Mouse (Mus musculus): ENCODE measurements around the gene Nfkbil1. TPM values are rescaled to one million over a fixed set of nuclear protein-coding genes. Genes with fewer than 3 reads are reported as not detected.

Gene Nfkbil1
- polyA plus RNA-seq, 1 experiment from 2014 or later: 12.1 TPM

DNA sequence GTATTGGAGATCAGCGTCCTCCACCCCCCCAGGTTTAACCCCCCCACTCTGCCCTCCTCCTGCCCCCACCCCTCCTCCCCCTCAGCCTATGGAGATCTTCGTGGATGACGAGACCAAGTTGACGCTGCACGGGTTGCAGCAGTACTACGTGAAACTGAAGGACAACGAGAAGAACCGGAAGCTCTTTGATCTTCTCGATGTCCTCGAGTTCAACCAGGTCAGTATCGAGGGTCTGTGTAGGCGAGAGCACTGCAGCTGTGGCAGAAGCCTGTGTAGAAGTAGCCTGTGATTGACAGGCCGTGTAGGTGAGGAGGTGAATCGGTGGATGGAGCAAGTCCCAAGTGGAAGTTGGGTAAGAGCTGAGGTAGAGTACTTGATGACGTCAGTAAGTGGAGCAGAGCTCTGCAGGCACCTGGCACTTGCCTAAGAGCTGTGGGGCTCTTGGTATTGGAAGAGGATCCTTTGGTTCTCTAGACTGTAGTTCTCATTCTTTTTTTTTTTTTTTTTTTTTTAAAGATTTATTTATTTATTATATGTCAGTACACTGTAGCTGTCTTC is 15.6 kb upstream of the Nfkbil1 start:
- Histone ChIP-seq H3K36me3 (peaks cover 82% of the 10 kb centered on the region), H3K9me3 (replicated peaks) (no peaks in the 10 kb centered on the region), H3K4me1 (peaks cover 4% of the 10 kb centered on the region), H3K27ac (no peak overlapping the region), H3K27me3 (ENCODE audit: low read depth, poor library complexity, severe bottlenecking) (no peaks in the 10 kb centered on the region), H3K4me3 (no peak overlapping the region)
- 89% methylated on average over 15 of the region's 15 CpGs for WGBS
- DNase-seq (ENCODE audit: low spot score): no peak

DNA sequence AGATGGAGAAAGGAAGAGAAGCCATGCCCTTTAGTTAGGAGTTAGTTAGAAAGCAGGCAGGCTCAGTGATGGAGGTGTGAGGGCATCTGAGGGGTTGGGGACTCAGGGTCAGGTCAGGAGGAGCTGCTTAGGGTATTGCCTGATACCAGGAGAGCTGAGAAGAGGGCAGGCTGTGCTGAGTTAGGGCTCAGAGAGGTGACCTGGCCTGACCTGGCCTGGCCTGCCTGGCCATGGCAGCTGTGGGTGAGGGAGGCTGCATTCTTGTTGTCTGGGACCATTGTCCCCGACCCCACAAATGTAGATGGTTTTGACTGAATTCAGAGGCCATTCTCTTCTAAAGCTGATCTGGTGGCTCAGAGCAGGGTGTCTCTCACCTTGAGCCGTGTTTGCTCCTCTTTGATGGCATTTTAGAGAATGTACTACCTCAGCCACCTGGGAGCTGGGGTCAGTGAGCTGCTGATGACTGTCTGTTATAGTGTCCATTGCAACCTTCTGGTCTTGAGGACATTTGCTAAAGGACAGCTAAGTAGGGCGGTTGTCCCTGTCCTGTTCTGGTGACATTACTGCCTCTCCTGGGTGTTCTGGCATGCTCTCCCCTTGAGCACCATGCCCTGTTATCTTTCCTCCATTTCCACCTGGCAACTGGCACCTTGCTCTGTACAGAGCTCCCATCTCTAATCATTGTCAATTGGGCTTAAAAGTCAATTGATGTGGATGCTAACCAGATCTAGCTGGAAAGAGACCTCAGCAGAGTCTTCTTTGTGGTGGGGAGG is 14.9 kb upstream of the Nfkbil1 start:
- peaks cover 4% of the 10 kb centered on the region for H3K4me1 ChIP-seq
- H3K9me3 ChIP-seq (replicated peaks): no peaks in the 10 kb centered on the region
- no peak overlapping the region for H3K27ac ChIP-seq
- no peak for DNase-seq (ENCODE audit: low spot score)
- no peak overlapping the region for H3K4me3 ChIP-seq
- no peaks in the 10 kb centered on the region for H3K27me3 ChIP-seq (ENCODE audit: low read depth, poor library complexity, severe bottlenecking)
- 96% methylated on average over 3 of the region's 3 CpGs for WGBS
- peaks cover 89% of the 10 kb centered on the region for H3K36me3 ChIP-seq

DNA sequence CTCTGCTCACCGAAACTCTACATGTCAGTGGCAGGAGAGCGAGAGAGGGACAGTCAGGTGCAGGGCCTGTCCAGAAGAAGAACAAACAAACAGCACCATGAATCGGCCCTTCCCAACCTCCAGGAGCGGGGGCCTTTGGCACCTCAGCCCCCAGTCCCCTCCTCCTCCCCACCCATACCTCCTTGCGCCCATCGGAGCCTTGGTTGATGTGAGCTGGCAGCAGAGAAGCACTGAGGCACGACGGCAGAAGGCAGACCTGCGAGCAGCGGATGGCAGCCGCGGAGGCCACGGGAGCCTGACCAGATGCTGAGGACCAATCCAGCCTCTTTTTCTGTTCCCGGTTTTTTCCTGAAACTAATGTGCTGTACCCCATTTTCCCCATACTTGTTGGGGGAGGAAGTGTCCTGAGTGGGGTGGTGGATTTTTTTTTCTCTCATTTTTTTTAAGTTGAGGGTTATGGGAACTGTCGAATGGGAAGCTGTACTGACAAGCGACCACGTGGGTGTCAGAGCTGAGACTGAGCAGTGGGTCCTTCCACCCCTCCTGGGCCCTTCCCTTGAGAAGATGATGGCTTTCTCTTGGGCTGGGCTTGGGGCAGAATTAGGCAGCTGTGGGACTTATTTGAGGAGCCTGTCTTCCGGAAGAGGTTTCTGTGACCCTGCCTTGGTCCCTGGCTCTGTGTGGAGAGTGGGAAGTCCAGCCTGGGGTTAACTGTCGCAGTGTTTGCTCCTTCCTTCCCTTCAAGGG is 14.0 kb upstream of the Nfkbil1 start:
- H3K36me3 ChIP-seq: peaks cover 98% of the 10 kb centered on the region
- no peaks in the 10 kb centered on the region for H3K27me3 ChIP-seq (ENCODE audit: low read depth, poor library complexity, severe bottlenecking)
- H3K4me1 ChIP-seq: peaks cover 9% of the 10 kb centered on the region
- no peak overlapping the region for H3K27ac ChIP-seq
- WGBS: 92% methylated on average over 19 of the region's 19 CpGs
- H3K9me3 ChIP-seq (replicated peaks): no peaks in the 10 kb centered on the region
- H3K4me3 ChIP-seq: no peak overlapping the region
- no peak for DNase-seq (ENCODE audit: low spot score)

DNA sequence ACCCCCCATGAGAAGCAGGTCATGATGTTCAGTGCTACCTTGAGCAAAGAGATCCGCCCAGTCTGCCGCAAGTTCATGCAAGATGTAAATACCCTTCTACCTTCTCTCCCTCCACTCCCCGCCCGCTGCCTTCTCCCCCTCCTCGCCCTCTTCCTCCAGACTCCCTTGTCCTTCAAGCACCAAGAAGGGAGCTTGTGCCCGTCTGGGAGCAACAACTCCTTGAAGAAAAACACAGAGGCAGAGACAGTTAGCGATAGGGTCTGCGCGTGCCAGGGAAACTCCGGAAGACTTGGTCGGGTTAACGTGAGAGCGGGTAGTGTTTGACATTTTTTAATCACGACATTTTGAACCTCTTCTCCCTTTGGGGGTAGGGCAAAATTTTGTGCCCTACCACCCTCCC is 13.4 kb upstream of the Nfkbil1 start:
- H3K4me1 ChIP-seq: peaks cover 16% of the 10 kb centered on the region
- H3K27me3 ChIP-seq (ENCODE audit: low read depth, poor library complexity, severe bottlenecking): no peaks in the 10 kb centered on the region
- no peak for DNase-seq (ENCODE audit: low spot score)
- no peaks in the 10 kb centered on the region for H3K9me3 ChIP-seq (replicated peaks)
- H3K4me3 ChIP-seq: no peak overlapping the region
- no peak overlapping the region for H3K27ac ChIP-seq
- peaks cover 99% of the 10 kb centered on the region for H3K36me3 ChIP-seq
- 92% methylated on average over 14 of the region's 14 CpGs for WGBS

DNA sequence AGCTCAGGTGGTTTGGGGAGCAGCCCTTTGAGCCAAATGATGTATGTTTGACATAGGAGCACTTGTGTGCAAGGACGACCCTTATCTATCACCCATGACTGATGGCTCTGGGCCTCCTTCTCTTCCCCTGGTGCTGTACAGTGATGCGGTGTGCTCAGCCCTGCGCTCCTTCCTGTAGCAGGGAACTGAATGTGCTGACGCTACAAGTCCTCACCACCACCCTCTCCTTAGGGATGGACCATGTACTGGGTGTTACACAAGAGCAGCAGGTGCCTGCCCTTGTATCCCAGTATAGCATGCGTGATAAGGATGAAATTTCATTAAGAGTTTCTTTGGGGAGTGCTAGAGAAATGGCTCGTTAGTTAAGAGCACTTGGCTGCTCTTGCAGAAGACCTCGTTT is 11.6 kb upstream of the Nfkbil1 start:
- 91% methylated on average over 7 of the region's 7 CpGs for WGBS
- no peak overlapping the region for H3K4me3 ChIP-seq
- no peaks in the 10 kb centered on the region for H3K27me3 ChIP-seq (ENCODE audit: low read depth, poor library complexity, severe bottlenecking)
- H3K27ac ChIP-seq: no peak overlapping the region
- peaks cover 26% of the 10 kb centered on the region for H3K4me1 ChIP-seq
- DNase-seq (ENCODE audit: low spot score): no peak
- H3K36me3 ChIP-seq: peaks cover 94% of the 10 kb centered on the region
- H3K9me3 ChIP-seq (replicated peaks): no peaks in the 10 kb centered on the region

DNA sequence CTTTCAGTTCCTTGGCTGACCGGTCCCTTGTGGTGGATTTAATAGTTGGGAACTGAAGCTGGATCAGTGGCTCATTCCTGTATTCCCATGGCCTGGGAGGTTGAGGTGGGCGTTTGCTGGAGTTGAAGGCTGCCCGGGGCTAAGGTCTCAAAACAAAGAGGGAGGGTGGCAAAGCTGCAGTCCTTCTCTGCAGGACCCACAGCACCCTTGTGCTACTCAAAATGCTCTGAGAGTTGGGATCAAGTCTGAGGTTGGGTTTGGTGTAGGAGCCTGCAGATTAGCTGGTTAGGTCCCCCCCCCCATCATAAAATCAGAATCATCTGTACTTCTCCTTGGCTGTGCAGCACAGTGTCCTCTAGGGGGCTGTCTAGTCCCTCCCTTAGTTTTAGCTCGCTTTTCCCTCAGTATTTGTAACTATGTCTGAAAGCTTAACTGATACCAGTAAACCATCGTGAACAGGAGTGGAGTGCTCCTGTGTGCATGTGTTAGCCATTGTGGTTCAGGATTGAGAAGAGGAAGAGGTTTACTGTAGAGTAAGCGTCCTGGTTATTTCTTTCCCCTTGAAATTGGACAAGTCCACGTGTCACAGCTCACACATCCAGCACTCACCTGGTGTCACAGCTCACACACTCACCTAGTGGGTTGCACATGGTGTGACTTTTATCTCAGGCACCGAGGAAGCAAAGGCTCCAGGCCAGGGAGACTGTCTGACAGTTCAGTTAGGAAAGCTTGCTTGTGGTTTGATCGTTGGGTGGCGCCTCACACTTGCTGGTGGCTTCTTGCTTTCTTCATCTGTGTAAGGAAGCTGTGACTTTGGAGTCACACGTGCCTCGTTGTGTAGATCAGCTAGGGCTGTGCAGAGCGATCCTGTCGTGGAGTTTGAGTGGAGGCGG is 10.4 kb upstream of the Nfkbil1 start:
- no peaks in the 10 kb centered on the region for H3K27me3 ChIP-seq (ENCODE audit: low read depth, poor library complexity, severe bottlenecking)
- DNase-seq (ENCODE audit: low spot score): no peak
- 90% methylated on average over 15 of the region's 15 CpGs for WGBS

DNA sequence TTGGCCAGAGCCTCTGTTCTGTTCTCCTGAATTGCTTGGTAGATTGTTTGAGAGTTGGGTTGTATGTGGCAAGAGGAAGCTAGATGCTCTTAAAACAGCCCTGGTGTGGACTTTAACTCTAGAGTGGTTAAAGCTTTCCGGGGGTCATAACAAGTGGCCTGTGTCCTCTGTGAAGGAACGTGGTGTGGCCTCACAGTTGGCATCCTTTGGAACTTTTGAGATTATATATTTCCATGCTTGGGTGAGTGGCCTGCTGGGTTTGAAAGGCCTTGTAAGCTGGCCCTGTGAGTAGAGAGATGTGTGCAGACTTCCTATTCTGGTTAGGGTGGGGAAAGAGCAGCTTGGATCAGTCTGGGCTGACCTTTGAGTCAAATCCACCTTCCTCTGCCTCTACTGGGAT is 9.4 kb upstream of the Nfkbil1 start:
- 86% methylated on average over 2 of the region's 2 CpGs for WGBS
- no peak overlapping the region for H3K27ac ChIP-seq
- H3K27me3 ChIP-seq (ENCODE audit: low read depth, poor library complexity, severe bottlenecking): no peaks in the 10 kb centered on the region
- H3K4me1 ChIP-seq: peaks cover 36% of the 10 kb centered on the region
- no peaks in the 10 kb centered on the region for H3K9me3 ChIP-seq (replicated peaks)
- DNase-seq (ENCODE audit: low spot score): no peak
- peaks cover 74% of the 10 kb centered on the region for H3K36me3 ChIP-seq
- peak overlapping the region; percentile 99 for H3K4me3 ChIP-seq

More for the DNA sequence above, 10.4 kb upstream of the Nfkbil1 start:
- Histone ChIP-seq H3K27ac (no peak overlapping the region), H3K36me3 (peaks cover 84% of the 10 kb centered on the region), H3K4me3 (peak overlapping the region; percentile 6; the same call in 1 of the 2 replicates), H3K9me3 (replicated peaks) (no peaks in the 10 kb centered on the region), H3K4me1 (peaks cover 27% of the 10 kb centered on the region)

DNA sequence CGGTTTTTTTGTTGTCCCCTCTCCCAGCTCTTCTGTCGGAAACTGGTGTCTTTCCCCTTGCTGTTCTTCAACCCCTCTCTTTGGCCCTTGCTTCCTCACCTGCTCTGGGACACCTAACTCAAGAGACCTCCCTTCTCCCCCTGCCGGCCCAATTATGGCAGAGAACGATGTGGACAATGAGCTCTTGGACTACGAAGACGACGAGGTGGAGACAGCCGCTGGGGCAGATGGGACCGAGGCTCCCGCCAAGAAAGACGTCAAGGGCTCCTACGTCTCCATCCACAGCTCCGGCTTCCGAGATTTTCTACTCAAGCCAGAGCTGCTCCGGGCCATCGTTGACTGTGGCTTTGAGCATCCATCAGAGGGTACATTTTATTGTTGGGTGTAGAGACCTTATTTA is 7.5 kb upstream of the Nfkbil1 start:
- no peaks in the 10 kb centered on the region for H3K9me3 ChIP-seq (replicated peaks)
- 19% methylated on average over 16 of the region's 16 CpGs for WGBS
- H3K36me3 ChIP-seq: peaks cover 55% of the 10 kb centered on the region
- H3K4me3 ChIP-seq: peak overlapping the region; percentile 99
- no peaks in the 10 kb centered on the region for H3K27me3 ChIP-seq (ENCODE audit: low read depth, poor library complexity, severe bottlenecking)
- H3K4me1 ChIP-seq: peaks cover 36% of the 10 kb centered on the region
- H3K27ac ChIP-seq: peak overlapping the region; percentile 100
- DNase-seq (ENCODE audit: low spot score): peak; percentile 61

DNA sequence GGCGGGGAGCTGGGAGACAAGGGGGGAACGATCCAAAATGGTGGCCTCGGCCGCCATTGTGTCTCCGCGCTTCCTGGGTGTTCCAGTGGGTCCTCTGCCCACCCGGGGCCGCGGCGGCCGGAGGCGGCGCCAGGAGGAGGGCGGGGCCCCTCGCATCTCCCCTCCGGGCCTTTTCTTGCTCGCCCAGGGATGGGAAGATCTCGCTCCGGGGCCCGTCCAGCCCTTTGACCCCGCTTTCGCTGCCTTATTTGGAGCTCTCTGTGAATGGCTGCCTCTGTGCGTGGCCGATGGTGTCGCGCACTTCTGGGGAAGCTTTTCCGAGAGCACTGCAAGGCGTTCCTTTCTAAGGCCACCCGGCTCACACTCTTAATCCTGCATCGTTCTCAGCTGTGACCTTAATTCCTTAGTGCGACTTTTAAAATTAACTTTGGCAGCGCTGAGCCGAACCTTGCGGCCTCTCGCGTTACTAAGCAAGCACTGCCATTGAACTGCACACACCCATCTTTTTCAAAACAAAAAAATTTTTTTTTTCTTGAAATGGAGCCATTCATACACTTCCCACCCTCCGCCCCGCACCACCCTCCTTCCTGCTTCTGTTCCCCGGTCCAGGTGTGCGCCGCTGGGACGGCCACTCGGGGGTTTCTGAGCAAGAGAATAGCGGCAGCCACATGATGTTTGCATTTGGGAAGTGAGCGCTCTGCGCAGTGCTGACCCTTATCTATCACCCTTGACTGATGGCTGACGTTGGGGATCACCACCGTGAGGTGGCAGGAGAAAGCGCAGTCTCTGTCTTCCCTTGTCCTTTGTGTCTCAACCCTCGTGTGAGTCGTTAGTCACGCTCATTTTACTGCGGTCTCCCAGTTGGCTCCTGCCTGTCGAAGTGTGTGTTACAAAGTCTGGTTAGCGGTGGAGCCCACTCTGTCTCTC is 6.7 kb upstream of the Nfkbil1 start:
- peak overlapping the region; percentile 100 for H3K27ac ChIP-seq
- no peaks in the 10 kb centered on the region for H3K27me3 ChIP-seq (ENCODE audit: low read depth, poor library complexity, severe bottlenecking)
- H3K9me3 ChIP-seq (replicated peaks): no peaks in the 10 kb centered on the region
- under 1% methylated on average over 55 of the region's 55 CpGs for WGBS
- peak; percentile 71 for DNase-seq (ENCODE audit: low spot score)
- H3K36me3 ChIP-seq: peaks cover 50% of the 10 kb centered on the region
- H3K4me1 ChIP-seq: peaks cover 36% of the 10 kb centered on the region
- H3K4me3 ChIP-seq: peak overlapping the region; percentile 99

DNA sequence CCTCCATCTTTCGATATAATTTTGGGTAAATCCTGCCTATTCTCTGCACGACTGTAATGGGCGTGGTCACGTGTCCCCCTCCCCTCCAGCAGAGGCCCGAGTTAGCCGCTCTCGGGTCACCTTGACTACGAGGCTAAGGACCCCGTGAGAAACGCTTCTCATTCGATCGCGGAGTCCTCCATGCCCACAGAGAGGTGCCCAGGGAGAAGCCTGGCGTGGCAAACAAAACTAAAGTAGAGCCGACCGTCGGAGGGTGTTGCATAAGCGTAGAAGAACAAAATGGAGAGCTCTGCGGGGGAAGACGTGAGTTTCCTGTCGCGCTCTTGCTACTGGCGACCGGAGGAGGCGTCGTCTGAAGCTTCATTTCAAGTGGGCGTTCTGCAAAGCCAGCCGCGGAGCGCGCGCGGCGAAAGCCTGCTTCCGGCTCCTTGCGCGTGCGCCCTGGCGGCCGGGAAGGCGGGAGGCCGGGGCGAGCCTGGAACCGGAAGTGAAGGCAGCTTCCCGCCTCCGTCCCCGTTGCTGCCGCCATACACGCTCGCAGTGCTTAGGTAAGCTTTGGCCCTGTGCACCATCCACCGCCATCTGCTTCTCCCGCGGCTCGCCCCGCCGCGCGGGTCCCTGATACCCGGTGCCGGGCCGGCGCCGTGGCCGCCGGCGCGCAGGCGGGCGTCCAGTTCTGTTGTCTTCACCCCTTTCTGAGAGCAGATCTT is 5.9 kb upstream of the Nfkbil1 start, which contains the start of gene Ddx39b:
Gene Ddx39b, plus strand, starts transcription at position 442 of the 710 bp plus-strand sequence.
- Histone ChIP-seq H3K9me3 (replicated peaks) (no peaks in the 10 kb centered on the region), H3K27me3 (ENCODE audit: low read depth, poor library complexity, severe bottlenecking) (no peaks in the 10 kb centered on the region), H3K4me3 (peak within 1 kb of the TSS; percentile 99), H3K27ac (peak within 1 kb of the TSS; percentile 100), H3K36me3 (peaks cover 43% of the 10 kb centered on the region), H3K4me1 (peaks cover 37% of the 10 kb centered on the region)
- under 1% methylated on average over 69 of the region's 69 CpGs for WGBS
- peak; percentile 97 for DNase-seq (ENCODE audit: low spot score)
